Mouse (Mus musculus) lung, adult 2 months (tissue): ENCODE data around the gene Myh10.

Experiments used
- CTCF ChIP-seq: fragments of 200-500 bp; IDR thresholded peaks from 2 replicates; pipeline ENCODE4 v1.5.1; 2011; ENCODE audit warnings: mild to moderate bottlenecking, low read length, control low read depth; ENCODE audit not compliant: insufficient read depth
- POLR2A ChIP-seq: fragments of 200-500 bp; IDR thresholded peaks from 2 replicates; pipeline ENCODE4 v1.6.1; 2011; ENCODE audit warnings: low read depth, mild to moderate bottlenecking, control low read depth, low read length, borderline replicate concordance; ENCODE audit errors: extremely low read depth

DNA sequence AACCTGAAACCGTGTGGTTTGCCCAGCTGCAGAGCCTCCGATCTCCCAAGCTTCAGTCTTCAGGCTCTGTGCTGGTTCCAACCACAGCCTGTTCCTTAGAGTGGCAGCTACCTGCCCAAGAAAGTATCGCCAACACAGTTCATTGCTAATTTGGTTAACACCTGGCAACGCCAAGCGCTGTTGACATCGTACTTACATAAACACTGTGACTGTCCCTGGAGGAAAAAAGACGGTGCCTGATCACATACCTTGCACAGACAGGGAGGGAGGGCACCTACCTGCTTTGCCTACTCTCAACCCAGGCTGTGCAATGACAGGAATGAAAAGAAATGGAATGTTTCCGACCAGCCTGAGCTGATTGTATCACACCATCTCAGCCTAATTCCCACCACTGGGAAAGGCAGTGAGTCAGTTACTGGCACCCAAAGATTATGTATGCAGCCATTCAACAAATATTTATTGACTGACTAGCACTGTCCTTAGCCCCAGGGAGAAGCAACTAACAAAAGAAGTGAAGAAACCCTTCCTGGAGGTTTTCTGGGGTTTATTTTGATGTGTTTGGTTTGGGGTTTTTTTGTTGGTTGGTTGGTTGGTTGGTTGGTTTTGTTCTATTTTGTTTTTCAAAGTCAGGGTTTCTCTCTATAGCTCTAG is 168.7 kb downstream of the Myh10 start:
- TF ChIP-seq POLR2A = no peak
- TF ChIP-seq CTCF = no peak
